1 mouse cellular context compared by ENCODE assay signal in genomic region chr9:122786534-122786933, GRCm38 (mm10).
TF ChIP-seq lines count a peak whose summit lies in the region.

No protein-coding gene starts in this region.

TF ChIP-seq in MEL, 35 proteins besides CTCF, POLR2A, EP300 and RAD21 (continued from another document):
- peak; percentile 50; the same call in 1 of the 2 replicates for TF ChIP-seq SIN3A (IDR thresholded peaks at IDR 0.05; ENCODE audit: low read length)
- peak; percentile 52; the same call in 1 of the 2 replicates for TF ChIP-seq ETS1 (IDR thresholded peaks at IDR 0.05; ENCODE audit: low read depth, low read length)
- TF ChIP-seq KAT2A (conservative IDR thresholded peaks at IDR 0.05; ENCODE audit: low read depth, low read length) = 0 out of 2 replicates have a peak, but pooled peaks have one; percentile 12
- TF ChIP-seq TAL1 (IDR thresholded peaks at IDR 0.05; ENCODE audit: low read length) = peak; percentile 14; the same call in 1 of the 2 replicates
- TF ChIP-seq USF1 (IDR thresholded peaks at IDR 0.05; ENCODE audit: low read depth, low read length) = no peak
- TF ChIP-seq TBP (IDR thresholded peaks at IDR 0.05; ENCODE audit: low read depth, low read length) = no peak
- peak; percentile 89 for TF ChIP-seq GATA1 (IDR thresholded peaks at IDR 0.05; ENCODE audit: low read depth, low read length)
- TF ChIP-seq MAFK (IDR thresholded peaks at IDR 0.05; ENCODE audit: borderline replicate concordance, low read depth, low read length) = 0 out of 2 replicates have a peak, but pooled peaks have one; percentile 7
- peak; percentile 93 for TF ChIP-seq TCF12 (IDR thresholded peaks at IDR 0.05; ENCODE audit: low read depth, low read length)
- no peak for TF ChIP-seq MAX (IDR thresholded peaks at IDR 0.05; ENCODE audit: low read length)
- no peak for TF ChIP-seq RCOR1 (IDR thresholded peaks at IDR 0.05; ENCODE audit: low read depth, low read length)
- no peak for TF ChIP-seq JUND (IDR thresholded peaks at IDR 0.05; ENCODE audit: low read depth, low read length)
- no peak for TF ChIP-seq CHD1 (IDR thresholded peaks at IDR 0.05; ENCODE audit: low read depth, low read length)
- TF ChIP-seq POLR2AphosphoS5 (IDR thresholded peaks at IDR 0.05; ENCODE audit: borderline replicate concordance, low read depth, low read length) = no peak
- TF ChIP-seq SMC3 (IDR thresholded peaks at IDR 0.05; ENCODE audit: low read depth, low read length) = no peak
- no peak for TF ChIP-seq NELFE (IDR thresholded peaks at IDR 0.05; ENCODE audit: low read depth, low read length)
